Mouse (Mus musculus) cerebellum, adult 11-12 months (tissue): ENCODE measurements around the gene Bik.
"Not testable (repeated sequence)": the region's sequence is repeated elsewhere in the genome, so short reads cannot be mapped to it uniquely, and the experiment has no call there.

Source experiments
- DNase-seq: peaks from one replicate; pipeline ENCODE4 v3.0.0; 2022

Bik gene

DNA sequence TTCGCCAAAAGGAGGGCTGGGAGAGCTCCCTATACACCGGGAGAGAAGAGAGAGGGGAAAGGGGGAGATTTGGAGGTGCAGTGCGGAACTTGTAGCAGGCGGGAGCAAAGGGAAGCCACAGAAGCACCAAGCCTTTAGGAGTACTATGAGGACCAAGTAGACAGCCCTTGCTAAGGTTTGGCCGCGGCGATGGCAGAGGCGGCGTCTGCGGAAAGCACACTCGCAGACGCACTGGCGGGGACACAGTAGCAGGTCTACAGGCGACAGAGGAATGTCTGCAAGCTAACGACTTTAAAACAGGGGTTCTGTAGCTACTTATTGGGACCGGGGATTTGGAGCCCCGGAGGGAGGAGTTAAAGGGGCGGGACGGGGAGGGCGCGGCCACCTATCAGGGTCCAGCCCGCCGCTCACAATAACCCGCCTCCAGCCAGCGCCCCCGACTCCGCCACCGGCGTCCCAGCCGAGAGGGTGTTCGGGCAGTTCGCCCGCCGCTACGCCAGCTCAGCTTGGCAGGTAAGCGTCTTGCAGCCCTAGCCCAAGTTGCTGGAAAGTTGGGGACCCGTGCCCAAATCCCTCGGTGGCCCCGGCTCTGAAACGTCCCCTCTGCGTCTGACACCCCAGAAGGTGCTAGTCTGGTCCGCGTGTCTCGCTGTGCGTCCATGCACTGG, at the start of gene Bik:
Gene Bik, plus strand, starts transcription at position 439 of the 668 bp plus-strand sequence.
- no peak for DNase-seq

GRCm38 (mm10) chr15:83478096-83478495, 48.6 kb upstream of the Bik start:
- no peak for DNase-seq

- DNase-seq = no peak
These were observed 46.8 kb upstream of the Bik start for GRCm38 (mm10) chr15:83479818-83480217.

DNA sequence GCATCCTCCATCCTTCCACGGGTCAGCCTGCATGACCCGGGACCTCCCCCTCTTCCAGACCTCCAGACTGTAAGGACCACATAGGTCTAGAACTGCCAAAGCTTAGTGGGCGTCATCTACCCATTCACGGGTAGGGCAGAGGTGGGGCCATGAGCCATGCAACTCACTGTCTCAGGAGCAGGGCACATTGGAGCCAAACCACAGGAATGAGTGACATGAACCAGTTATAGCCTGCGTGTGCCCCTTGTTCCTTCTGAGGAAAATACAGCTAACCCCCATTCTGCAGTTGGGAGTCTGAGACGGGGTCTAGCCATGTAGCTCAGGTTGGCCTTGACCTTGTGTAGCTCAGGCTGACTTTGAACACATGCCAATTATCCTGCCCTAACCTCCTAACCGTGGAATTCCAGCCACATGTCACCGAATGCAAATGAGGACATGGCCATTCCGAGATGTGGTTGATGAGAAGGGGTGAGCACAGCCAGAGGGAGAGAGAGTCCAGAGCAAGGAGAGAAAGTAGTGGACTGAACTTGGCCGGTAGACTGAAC, 45.4 kb upstream of the Bik start:
- no peak for DNase-seq

DNA sequence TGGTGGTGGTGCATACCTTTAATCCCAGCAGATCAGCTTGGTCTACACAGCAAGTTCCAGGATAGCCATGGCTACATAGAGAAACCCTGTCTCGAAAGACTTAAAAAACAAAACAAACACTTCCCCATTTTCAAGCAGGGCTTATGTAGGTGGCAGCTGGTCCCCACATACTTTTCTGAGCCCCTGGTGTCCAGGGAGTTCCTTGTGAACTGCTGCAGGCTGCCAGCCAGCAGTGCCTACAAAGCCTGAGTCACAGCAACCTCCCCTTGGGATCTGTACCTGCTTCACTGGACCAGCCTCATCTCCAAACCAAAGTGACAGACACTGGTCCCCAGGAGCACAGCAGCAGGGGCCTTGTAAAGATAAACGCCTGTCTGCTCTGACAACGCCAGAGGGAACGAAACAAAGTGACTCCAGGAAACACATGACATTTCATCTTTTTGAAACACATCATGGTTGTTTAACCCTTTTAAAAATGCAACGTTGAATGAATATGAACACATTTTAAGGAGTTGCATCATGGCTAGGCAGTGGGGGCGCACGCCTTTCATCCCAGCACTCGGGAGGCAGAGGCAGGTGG, 43.9 kb upstream of the Bik start:
- no peak for DNase-seq

DNA sequence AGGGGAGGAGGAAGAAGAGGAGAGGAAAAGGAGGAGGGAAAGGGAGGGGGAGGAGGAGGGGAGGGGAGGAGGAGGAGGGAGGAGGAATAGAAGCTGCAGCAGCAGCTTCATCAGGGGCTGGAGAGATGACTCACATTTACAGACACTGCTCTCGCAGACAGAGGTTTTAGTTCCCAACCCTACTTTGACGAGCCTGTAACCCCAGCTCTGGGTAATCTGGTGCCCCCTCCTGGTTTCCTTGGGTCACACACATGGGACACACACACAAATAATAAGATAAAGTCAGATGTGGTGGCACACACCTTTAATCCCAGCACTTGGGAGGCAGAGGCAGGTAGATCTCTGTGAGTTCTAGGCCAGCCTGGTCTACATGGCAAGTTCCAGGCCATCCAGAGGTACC, 43.2 kb upstream of the Bik start:
- DNase-seq = no peak

GRCm38 (mm10) chr15:83484311-83484710, 42.4 kb upstream of the Bik start:
- no peak for DNase-seq

- no peak for DNase-seq
These were observed 39.1 kb upstream of the Bik start for GRCm38 (mm10) chr15:83487477-83488115.

DNA sequence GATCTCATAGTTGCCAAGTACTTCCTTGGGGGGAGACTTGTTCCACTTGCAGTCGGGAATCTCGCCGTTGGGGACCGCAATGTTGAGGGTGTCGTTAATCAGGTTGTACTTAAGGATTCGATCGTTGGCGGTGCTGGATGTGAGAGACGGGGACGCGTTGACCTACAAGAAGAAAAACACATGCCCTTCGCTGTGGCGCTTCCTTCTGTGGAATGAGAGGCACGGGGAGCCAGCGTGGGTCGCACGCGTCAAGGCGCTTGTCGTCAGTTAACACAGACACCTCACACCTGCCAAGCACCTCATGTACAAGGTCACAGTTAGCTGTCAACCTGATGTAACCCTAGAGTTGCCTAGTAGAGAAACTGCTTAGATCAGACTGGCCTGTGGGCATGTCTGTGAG, 37.2 kb upstream of the Bik start:
- no peak for DNase-seq

DNA sequence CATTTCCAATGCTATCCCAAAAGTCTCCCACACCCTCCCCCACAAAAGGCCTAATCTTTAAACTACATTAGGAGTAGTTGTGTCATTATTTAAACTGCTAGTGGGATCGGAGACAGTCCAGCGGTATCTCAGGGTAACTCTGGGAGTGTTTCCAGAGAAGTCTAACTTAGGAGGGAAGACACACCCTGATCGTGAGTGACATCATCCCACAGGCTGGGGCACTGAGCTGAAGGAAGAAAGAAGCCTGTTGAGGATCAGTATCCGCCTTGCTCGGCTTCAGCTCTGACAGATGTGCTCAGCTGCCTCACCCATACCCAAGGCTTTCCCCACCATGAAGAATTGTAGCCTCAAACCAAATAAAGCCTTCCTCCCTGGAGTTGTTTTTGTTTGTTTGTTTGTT, 34.8 kb upstream of the Bik start:
- DNase-seq = no peak

GRCm38 (mm10) chr15:83493856-83494571, 32.6 kb upstream of the Bik start:
- no peak for DNase-seq

- no peak for DNase-seq
These were observed 32.1 kb upstream of the Bik start for GRCm38 (mm10) chr15:83494572-83494920.

DNA sequence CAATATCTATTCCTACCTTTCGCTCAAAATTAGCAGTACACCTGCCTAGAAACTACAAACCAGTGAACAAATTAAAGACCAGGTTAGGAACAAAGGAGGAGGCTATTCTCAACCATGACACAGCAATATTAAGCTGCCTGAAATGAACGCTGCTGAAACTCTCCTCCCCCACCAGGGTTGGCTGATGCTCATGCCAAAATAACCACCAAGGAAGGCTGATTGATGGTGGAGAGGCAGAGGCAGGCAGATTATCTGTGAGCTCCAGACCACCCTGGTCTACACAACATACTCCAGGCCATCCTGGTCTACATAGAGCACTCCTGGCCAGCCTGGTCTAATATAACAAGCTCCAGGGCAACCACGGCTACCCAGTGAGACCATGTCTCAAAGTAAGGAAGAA, 31.5 kb upstream of the Bik start:
- no peak for DNase-seq

DNA sequence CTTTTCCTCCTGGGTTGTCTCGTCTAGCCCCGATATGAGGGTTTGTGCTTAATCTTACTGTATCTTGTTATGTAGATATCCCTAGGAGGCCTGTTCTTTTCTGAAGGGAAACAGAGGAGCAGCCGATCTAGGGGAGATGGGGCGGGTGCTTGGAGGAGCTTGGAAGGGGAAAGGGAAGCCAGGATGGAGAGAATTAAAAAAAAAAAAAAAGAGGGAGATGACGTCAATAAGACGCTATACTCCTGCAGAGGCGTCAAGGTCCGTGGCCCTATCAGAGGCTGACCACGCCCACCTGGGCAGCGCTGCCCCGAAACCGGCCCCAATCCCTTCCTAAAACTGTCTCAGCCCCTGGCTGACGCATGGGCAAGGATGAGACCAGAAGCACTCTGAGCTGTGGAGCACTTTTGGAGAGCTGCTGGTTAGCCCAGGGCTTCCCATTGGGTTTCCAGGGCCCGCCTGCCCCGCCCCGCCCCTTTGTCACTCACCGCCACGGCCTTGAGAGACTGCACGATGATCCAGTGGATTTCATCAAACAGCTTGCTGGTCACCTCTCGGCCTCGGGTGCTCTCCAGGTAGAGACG, 30.8 kb upstream of the Bik start:
- DNase-seq = no peak

GRCm38 (mm10) chr15:83497299-83497698, 29.4 kb upstream of the Bik start:
- DNase-seq = no peak

- no peak for DNase-seq
These were observed 27.4 kb upstream of the Bik start for GRCm38 (mm10) chr15:83499211-83499755.

- DNase-seq = no peak
These were observed 26.3 kb upstream of the Bik start for GRCm38 (mm10) chr15:83500352-83500751.

DNA sequence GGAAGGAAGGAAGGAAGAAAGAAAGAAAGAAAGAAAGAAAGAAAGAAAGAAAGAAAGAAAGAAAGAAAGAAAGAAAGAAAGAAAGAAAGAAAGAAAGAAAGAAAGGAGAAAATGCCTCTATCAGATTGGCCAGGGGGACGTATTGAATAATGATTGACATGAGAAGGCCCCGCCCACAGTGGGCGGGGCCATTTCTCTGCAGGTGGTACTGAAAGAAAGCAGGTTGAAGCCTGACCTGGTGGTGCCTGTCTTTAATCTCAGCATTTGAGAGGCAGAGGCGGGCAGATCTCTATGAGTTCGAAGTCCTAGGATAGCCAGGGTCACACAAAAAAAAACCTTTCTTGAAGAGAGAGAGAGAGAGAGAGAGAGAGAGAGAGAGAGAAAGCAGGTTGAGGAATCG, 25.2 kb upstream of the Bik start:
- not testable (repeated sequence) for DNase-seq

DNA sequence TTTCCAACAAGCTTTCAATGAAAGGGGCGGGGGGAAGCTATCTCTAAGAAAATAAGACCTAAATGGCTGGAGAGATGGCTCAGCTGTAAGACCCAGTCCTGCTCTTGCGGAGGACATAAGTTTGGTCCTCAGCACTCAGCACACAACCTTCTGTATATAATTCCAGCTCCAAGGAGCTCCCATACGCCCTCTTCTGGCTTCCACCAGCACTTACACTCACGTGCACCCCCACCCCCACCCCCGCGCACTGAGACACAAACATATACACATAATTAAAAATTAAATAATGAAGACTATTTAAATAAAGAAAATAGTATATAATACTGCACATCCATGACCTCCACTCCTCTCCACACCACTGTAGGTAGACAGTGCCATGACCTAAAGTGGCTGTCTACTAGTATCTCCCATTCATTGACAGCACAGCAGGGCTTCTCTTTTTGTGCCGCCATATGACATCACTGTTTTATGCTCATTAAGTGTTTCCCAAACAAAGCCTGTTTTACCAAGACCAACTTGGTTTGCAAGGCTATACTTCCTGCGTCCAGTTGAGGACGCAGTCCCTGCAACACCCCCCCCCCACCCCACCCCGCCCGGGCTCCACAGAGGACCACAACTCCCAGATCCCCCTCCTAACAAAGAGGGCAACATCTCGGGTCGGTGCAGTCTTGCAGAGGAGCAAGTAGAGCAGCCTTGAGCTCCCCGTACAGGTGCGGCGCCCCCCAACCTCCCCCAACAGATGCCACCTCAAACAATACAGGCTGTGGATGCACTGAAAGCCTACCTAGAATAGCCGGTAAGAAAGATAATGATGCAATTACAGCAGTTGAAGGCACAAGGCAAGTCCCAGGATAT, 16.5 kb upstream of the Bik start:
- DNase-seq = no peak

- peak; percentile 89 for DNase-seq
These were observed 15.8 kb upstream of the Bik start, which contains the start of gene Ttll1 for GRCm38 (mm10) chr15:83510805-83511405. Ttll1 (minus strand) TSS chr15:83510893.

DNA sequence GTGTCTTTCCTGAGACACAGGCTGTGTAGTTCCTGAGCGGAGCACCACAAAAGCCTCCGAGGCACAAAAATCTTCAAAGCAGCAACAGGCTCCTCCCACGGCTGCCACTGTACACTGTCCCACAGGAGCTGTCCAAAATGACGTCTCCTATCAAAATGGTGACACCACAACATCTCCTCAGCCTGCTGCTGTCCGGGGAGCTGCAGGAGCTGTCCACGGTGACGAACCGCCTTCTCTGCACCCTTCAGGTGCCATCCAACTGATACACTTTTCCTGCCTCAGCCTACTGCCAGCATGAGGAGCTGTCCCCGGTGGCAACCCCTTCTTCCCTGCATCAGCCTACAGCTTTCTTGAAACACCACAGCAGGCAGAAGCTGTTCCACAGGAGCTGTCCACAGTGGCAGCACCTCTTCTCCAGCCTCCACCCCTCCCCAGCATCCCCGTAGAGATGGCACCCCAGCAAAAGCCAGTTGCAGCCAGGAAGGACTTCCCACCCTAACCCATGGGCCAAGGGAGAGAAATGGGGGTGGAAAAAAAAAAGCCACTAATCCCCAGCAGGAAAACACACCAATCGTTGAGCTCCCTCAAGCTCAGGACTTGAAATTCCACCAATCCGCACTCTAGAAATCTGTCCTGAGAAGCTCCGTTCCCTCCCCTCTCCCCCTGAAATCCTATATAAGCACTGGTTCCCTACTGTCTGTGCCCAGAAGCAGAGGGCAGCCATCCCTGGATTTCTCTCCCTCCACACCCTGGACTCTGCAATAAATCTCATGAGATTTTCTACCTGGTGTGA, 14.0 kb upstream of the Bik start:
- DNase-seq = no peak
